Mouse (Mus musculus): ENCODE results near the gene Slc38a9.
"Not testable (repeated sequence)": the region's sequence is repeated elsewhere in the genome, so short reads cannot be mapped to it uniquely, and the experiment has no call there.

Slc38a9 gene

DNA sequence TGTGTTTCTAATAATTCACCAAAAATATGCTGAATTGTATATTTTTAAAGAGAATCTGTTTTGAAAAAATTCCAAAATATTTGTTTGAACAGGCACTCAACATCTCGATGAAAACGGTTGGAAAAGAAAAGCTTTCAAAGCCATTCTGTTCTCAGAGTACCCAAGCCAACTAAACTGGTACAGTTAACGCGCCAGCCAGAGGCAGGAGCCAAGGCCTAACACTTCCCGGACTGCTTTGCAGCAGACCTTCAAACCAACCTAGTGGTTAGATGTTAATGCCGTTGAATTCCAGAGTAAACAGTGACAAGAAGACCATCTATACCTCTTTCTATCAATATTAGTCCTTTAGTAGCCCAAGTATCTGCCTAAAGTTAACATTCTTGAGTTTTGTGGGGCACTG is 23.4 kb downstream of the Slc38a9 start:
- DNase-seq (ENCODE audit: low read depth): no peak

DNA sequence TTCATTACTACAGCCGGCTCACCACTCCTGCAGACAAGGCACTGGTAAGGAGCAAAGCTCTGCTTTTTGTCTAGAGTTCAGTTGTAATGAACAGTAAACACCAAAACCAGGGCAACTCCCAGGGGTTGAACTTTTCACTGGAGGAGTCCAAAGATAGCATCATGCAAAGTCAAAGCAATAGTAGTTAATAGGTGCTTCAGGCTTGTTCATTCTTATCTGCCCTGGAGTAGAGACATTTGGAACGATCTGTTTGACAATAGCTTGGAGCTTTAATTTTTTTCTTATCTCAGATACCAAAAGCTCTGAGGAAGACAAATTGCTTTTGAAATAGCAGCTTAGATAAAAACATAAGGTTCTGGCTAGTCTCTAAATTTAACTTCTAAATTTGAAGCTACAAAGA is 25.6 kb downstream of the Slc38a9 start:
- DNase-seq (ENCODE audit: low read depth): peak; percentile 39

DNA sequence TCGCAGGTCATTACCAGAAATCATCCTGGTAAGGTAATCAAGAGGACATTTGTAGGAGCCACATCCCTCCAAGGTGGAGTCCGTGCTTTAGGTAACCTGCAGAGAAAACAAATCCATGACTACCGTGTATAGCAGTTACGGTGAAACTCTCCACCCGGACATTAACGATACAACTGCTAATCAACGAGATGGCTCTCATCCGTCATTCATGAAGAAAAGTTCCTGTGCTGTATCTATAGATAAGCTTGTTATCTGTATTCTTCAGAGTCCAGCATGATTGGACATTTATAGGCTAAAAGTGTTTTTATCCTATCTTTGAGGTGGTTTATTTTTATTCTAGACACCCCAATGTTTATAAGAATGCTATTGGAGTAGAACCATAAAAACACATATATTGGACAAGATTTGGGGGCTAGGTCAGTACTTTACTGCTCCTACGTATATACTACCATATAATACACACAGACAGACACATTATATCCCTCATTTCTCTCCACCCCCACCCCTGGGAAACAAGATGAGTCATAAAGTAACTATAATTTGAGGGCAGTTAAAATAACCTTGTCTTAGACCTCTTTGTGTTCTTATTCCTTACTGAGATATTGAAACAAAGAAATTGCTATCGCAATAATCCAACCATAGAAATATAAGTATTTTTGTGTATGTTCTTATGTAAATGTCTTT is 32.5 kb downstream of the Slc38a9 start:
- peak; percentile 52 for DNase-seq (ENCODE audit: low read depth)

DNA sequence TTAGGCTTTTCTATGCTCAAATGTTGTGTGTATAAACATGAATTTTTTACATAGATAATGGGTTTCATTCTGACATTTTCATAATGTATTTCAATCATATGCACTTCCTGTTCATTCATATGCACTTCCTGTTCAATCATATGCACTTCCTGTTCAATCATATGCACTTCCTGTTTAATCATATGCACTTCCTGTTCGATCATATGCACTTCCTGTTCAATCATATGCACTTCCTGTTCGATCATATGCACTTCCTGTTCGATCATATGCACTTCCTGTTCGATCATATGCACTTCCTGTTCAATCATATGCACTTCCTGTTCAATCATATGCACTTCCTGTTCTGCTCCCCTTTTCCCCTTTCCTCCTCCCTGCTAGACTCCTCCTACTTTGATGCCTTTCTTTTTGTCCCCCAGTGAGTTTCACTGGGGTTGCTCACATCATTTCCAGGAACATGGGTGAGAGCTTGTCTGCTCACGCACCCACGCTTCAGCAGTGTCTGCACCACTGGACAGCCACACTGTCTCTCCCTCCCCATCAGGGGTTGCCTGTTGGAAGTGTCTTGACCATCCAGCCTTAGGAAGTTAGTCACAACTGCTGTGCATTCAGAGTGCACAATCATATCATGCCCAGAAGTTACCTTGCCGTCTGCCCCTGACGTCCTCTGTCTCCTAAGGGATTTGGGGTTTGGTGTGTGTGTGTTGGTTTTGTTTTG is 35.1 kb downstream of the Slc38a9 start:
- DNase-seq (ENCODE audit: low read depth): no peak

DNA sequence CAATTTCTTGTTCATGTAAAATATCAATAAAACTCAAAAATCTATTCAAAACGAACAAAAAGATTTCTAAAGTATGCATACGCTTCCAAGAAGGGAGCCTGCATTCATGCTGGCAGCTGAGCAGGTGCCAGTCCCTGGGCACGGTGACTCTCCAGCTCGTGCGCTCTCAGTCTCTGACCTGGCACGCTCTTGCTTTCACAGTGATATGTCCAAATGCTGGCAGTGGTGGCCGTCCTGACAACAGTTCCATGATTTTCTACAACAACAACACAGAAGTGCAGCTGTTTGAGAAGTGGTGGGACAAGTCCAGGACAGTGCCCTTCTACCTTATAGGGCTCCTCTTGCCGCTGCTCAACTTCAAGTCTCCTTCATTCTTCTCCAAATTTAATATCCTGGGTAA is 40.7 kb downstream of the Slc38a9 start:
- no peak for DNase-seq (ENCODE audit: low read depth)

DNA sequence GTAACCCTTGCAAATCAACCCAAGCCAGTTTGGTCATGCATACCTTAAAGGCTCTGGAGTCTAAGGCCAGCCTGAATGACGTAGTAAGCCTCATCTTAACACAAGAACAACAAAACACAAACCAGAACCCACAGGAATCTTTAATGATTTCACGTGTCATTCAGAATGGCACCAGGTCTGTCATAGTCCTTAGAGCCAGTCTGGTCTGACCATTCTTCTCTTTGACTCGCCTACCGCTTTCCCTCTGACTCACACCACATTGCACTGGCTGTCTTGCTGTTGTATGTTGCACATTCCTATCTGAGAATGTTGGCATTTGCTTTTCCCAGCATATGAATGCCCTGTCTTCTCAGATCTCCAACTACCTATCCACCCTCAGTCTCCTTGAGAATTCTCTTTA is 45.8 kb downstream of the Slc38a9 start:
- DNase-seq (ENCODE audit: low read depth): no peak

DNA sequence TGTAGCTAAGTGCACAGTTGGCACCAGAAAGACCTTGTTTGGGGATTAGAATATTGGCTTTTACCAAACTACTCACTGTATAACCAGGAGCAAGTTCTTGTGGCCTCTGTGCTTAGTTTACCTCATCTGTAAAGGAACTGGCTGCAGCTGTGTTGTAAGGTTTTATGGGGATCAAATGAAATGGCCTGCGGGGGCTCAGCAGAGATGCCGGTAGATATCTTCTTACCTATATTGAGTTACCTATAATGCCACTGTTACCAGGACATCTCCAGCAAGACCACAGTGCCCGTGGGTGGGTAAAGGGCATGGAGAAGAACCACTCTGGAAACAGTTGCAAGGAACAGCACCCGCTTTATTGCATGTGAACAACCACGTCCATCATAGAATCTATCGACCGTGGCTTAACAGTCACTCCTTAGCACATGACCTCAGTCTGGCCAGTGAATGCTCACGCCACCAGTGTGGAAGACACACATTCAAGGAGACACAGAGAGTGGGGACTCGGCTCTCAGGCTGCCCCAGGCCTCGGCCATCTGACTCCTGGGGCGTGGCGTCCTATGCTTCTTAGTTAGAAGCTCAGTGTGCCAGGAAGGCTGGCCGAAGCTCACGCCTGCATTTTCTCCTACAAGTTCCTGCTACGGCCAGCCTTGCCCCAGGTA is 59.7 kb downstream of the Slc38a9 start:
- DNase-seq (ENCODE audit: low read depth): no peak

DNA sequence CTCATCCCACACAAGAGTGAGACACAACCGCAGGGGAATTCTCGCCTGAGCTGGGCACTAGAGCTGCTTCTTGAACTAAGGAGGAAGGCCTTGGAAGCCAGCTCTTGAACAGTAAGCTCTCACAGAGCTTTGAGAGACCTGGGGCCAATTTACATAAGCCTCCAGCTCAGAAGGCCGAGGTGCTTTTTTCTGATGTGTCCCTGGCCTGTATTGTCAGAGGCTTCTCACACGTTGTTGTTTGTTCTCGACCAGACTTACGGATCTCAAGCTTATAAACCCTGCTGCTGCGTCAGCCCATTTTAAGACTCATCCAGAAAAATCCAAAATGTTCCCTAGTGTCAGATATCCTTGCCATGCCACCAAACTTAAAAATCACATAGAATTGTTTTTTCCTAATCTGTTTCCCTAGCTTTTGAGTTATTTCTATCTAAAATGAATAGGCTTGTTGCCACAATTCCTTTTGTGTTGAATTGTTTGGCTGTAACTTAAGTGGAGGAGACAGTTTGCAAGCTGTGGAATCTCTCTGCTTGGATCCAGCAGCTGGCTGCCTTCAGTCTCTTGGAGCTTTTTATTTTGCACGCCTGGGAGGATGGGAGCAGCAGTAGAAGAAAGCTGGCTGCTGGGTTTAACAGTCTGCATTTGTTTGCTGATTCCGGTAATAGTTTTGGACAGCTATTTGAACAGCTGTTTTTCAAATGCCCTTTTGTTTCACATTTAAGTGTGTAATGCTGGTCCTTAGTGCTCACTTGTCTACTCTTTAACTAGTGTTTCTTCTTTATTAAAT is 61.6 kb downstream of the Slc38a9 start:
- no peak for DNase-seq (ENCODE audit: low read depth)

DNA sequence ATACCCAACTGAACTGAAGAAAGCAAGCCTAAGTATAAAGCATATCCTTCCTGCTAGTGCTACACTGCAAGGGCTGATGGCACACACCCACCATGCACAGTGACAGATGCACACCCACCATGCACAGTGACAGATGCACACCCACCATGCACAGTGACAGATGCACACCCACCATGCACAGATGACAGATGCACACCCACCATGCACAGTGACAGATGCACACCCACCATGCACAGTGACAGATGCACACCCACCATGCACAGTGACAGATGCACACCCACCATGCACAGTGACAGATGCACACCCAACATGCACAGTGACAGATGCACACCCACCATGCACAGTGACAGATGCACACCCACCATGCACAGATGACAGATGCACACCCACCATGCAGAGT is 63.7 kb downstream of the Slc38a9 start:
- not testable (repeated sequence) for DNase-seq (ENCODE audit: low read depth)

DNA sequence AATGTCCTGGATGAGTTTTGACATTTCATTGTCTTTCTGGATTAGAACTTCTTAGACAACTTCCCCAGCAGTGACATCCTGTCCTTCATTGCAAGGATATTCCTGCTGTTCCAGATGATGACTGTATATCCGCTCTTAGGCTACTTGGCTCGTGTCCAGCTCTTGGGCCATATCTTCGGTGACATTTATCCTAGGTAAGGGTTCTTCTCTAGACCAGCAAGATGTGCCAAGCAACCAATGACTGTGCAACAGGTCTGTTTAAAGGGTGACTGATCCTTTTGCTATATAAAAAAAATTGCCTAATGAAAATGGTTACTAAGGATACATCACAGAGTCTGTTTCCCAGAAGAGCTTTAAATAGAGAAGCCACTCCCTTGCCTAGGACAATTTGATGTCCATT is 65.5 kb downstream of the Slc38a9 start:
- DNase-seq (ENCODE audit: low read depth): no peak

DNA sequence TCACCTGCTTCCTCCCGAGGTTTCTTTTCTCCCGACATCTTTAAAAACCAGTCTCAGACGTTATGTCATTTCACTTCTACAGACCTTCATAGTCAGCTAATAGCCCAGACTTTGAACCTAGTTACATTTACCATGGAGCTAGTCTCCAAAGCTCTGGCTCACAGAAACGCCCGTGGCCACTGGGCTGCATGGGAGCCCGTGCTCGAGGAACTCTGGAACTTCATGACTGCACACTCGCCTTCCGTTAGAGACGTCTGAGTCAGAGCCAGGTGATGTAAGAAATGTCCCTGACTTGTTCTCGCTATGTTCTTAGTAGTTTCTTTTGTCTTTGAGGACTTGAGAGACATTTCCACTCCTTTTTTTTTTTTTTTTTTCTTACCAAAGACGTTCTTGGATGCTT is 72.8 kb downstream of the Slc38a9 start:
- no peak for DNase-seq (ENCODE audit: low read depth)

DNA sequence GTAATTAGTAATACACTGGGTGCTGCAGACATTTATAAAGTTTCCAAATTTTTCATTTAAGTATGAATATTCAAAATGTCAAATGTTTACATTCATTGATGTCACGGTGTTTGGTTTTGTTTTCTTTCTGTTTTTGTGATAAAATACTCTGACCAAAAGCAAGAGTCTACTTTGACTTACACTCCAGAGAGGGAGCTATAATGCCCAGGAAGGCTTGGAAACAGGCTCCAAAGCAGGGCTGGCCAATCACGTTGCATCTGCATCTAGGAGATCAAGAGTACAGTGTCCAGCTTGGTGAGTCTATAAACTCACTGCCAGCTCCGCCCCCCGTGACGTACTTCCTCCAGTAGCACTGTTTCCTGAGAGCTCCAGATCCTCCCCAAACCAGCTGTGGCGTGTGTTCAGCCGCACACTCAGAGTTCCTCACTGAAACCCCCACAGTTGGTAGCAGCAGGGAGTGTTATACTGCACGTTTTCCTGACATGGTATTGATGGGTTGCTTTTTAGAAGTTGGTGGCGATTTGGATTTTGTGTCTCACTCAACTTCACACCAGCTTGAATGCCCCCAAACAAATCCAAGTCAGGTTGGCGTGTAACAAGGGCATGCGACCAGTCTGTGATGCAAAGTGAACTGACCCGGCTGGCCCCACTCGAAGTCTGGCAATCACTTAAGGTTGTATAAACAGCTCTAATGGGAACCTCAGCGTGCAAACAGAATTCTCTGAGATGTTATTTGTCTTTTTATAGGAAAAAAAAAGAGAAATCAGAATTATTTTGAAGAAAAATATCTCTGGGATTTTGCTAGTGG is 74.6 kb downstream of the Slc38a9 start:
- DNase-seq (ENCODE audit: low read depth): no peak

DNA sequence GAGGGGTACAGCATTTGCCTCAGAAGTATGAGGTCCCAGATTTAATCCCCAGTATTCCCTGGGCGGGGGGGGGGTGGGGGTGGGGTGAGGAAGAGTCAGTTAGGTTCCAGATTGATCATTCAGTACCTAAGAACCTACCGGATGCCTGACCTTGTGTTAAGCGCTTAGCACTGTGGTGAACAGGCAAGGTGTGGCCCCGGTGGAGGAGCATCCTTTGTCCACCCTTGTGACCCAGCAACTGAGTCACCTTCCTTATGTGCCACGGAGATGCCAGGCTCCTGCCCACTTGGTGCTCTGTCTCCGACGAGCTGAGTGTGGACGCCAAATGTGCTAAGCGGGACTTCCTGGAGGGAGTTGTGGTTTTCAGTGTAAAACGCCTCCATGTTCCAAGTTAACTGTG is 75.9 kb downstream of the Slc38a9 start:
- DNase-seq (ENCODE audit: low read depth): no peak

DNA sequence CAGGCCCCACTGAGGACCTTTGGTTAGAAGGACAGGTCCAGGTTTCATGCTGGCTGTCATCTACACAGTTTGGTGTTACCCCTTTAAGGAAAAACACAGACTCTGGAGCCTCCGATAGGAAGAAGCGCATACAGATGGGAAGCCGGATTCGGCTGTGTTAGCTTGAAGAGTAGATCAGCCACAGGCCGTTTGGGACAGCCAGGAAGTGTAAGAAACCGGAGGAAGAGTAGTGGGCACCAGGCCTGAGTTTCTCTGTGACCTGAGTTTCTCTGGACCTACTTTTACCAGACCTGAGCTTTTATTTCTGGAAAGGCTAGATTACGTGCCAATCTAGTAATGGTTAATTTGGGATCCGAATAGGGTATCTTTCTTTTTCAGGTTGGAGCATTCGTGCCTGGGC is 76.6 kb downstream of the Slc38a9 start:
- no peak for DNase-seq (ENCODE audit: low read depth)

DNA sequence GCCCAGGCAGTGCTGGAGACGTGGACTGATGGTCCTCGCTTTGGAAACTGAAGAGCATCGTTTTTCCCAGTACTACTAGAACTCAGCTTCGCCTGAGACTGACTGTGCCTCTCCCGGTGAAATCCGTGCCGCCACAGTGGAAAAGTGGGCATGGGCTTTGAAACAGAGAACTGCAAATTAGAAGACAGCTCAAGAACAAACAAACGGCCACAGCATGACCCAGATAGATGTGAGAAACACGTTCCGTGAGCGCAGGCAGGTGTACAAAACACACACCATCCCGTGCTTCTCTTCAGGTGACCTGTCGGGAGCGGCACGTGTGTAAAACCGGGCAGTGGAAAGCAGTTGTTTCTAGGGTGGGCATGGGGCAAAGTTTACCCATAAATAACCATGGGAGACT is 77.5 kb downstream of the Slc38a9 start:
- DNase-seq (ENCODE audit: low read depth): no peak

DNA sequence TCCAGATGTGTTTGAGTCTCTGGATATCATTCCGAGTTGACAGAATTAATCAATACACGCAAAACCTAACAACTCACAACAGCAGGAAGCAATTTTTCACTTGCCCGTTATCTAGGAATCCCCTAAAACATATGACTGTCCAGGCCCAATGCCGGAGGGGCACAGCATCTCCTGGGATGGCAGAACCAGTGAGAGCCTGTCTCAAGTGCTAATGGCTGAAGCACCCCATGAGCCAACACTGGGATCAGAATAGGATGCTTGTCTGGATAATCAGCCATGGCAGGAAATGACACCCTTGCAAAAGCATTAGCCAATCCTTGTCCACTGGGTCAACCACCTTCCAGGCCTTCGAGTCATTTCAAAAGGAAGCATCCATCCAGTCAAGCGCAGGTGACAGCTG is 79.5 kb downstream of the Slc38a9 start:
- no peak for DNase-seq (ENCODE audit: low read depth)

DNA sequence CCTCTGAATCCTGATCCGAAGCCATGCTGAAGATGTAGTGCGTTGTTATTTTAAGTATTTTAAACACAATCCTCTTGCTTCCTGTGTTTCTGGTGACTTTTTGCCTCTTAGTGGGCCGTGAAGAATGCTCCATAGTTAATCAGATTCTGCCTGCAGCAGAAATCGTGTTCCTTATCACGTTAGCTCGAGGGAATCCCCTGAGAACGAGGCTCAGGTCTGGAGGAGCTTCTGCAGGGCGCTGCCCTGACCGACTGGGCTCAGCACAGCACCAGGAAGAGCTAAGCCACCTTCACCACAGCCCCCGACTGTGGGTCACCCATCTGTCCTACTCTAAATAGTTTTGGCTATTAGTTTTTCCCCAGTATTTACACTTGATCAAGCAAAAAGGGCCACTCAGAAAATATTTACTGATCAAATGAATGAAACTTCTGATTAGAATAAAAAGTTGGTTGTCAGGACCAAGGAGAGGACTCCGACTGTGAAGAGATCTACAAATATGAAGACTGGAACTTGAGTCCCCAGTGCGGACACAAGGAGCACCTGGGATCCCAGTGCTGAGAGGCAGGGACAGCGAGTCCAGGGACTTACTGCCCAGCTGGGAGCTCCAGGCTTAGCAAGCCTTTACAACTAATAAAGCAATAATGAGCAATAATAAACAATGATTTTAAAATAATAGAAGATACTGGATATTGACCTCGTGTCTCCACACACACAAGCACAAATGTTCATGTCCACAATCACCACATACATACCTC is 81.7 kb downstream of the Slc38a9 start:
- no peak for DNase-seq (ENCODE audit: low read depth)

DNA sequence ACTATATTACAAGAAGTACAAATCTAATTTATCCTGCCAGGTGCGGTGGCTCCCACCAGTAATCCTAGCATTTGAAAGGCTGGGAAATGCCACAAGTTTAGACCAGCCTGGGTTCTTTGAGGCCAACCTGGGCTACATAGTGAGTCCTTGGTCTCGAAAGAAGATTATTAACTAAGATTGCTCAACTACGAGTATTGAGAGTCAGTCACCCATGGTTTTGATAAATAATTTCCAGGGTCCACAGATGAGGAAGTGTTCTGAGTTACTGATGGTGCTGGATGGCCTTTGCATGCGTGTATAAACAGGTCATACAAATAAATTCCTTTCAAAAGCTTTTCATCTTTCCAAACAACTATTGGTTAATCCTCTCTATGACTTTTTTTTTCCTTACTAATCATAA is 83.1 kb downstream of the Slc38a9 start:
- DNase-seq (ENCODE audit: low read depth): no peak

DNA sequence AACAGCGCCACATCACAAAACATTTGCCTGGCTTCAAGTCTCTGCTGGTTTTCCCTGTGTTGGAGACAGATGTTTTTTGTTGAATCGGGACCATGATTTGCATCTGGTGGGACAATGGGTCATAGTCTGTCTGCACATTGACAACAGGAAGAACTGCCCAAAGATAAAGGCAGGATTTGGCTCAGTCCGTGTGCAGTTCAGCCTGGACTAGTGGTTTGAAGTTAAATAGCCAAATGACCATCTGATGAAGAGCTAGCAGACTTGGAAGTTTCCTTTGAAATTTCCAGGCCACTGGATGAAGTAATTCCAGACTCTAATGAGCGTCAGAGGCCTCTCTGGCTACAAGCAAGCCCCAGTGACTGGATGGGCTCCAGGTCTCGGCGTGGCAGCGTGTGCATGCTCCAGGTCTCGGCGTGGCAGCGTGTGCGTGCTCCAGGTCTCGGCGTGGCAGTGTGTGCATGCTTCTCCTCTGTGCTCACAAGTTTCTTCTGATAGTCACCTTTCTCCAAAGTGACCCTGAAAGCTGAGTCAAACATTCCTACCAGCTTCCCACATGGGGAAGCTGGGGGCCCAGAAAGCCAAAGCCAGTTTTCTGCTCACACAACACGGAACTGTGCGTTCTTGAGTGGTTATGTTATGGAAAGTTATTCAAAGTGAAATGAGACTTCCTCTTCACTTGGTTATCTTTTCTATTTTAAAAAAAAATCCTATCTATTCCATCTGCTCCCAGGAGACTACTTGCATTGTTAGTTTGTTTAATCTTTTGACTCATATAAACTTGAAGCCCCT is 83.7 kb downstream of the Slc38a9 start:
- DNase-seq (ENCODE audit: low read depth): no peak
